Mouse (Mus musculus) kidney, postnatal 10 days (tissue): ENCODE results near the gene Arid5b.

ENCODE experiments used
- DNase-seq: peaks from one replicate; pipeline ENCODE4 v3.0.0; 2021; ENCODE audit warnings: mixed read lengths

Arid5b gene

GRCm38 (mm10) chr10:68159759-68160158 is 118.8 kb downstream of the Arid5b start:
- DNase-seq = no peak

GRCm38 (mm10) chr10:68158555-68158954 is 120.0 kb downstream of the Arid5b start:
- no peak for DNase-seq

- DNase-seq = no peak
These were observed 121.0 kb downstream of the Arid5b start for GRCm38 (mm10) chr10:68157511-68157910.

GRCm38 (mm10) chr10:68156646-68157245 is 121.8 kb downstream of the Arid5b start:
- no peak for DNase-seq

- DNase-seq = no peak
These were observed 122.4 kb downstream of the Arid5b start for GRCm38 (mm10) chr10:68156159-68156558.

GRCm38 (mm10) chr10:68155431-68156119 is 123.0 kb downstream of the Arid5b start:
- no peak for DNase-seq

GRCm38 (mm10) chr10:68154046-68154765 is 124.3 kb downstream of the Arid5b start:
- no peak for DNase-seq

GRCm38 (mm10) chr10:68153344-68154045 is 125.0 kb downstream of the Arid5b start:
- no peak for DNase-seq

GRCm38 (mm10) chr10:68148495-68148894 is 130.0 kb downstream of the Arid5b start:
- DNase-seq = no peak

GRCm38 (mm10) chr10:68147730-68148129 is 130.8 kb downstream of the Arid5b start:
- DNase-seq = peak; percentile 67

GRCm38 (mm10) chr10:68146842-68147241 is 131.7 kb downstream of the Arid5b start:
- DNase-seq = peak; percentile 66

GRCm38 (mm10) chr10:68145286-68145950 is 133.1 kb downstream of the Arid5b start:
- no peak for DNase-seq

GRCm38 (mm10) chr10:68142501-68142900 is 136.0 kb downstream of the Arid5b start:
- no peak for DNase-seq

- DNase-seq = no peak
These were observed 137.0 kb downstream of the Arid5b start for GRCm38 (mm10) chr10:68141567-68141966.

- DNase-seq = no peak
These were observed 137.7 kb downstream of the Arid5b start for GRCm38 (mm10) chr10:68140871-68141270.

GRCm38 (mm10) chr10:68140306-68140705 is 138.2 kb downstream of the Arid5b start:
- DNase-seq = peak; percentile 44

- DNase-seq = no peak
These were observed 140.4 kb downstream of the Arid5b start for GRCm38 (mm10) chr10:68138123-68138522.

- DNase-seq = no peak
These were observed 141.2 kb downstream of the Arid5b start for GRCm38 (mm10) chr10:68137151-68137833.

GRCm38 (mm10) chr10:68136480-68137083 is 142.0 kb downstream of the Arid5b start:
- peak; percentile 87 for DNase-seq

- DNase-seq = peak; percentile 39
These were observed 142.5 kb downstream of the Arid5b start for GRCm38 (mm10) chr10:68136051-68136450.

- DNase-seq = no peak
These were observed 143.1 kb downstream of the Arid5b start for GRCm38 (mm10) chr10:68135416-68135815.

GRCm38 (mm10) chr10:68134549-68134948 is 144.0 kb downstream of the Arid5b start:
- DNase-seq = no peak
